Mouse (Mus musculus) heart, postnatal 25 days (tissue): ENCODE data around the gene Wdr35. TPM values are rescaled to one million over a fixed set of nuclear protein-coding genes. Genes with fewer than 3 reads are reported as not detected.
"Not testable (repeated sequence)": the region's sequence is repeated elsewhere in the genome, so short reads cannot be mapped to it uniquely, and the experiment has no call there.

Experiments
- DNase-seq: peaks from one replicate; pipeline ENCODE4 v3.0.0; 2022; ENCODE audit warnings: low spot score
- intact Hi-C: fragments of 180-260 bp; cut with DNase I; formaldehyde crosslinking; loops from one replicate; pipeline ENCODE4 v1.15.1; 2025
- total RNA-seq, 2 experiments: library from RNA; stranded (reverse); gene quantifications; 2 replicates each; pipeline ENCODE4 v1.2.3; 2021

The Wdr35 gene
- total RNA-seq, 2 experiments from 2014 or later, result 12.6 to 12.9 TPM

- peak; percentile 24 for DNase-seq
- intact Hi-C loops, result loop anchor here (1.0 to 10.0 kb wide), 4 partner anchors 113 to 361 kb away; no protein-coding TSS in a partner anchor
Observed at GRCm38 (mm10) chr12:9002038-9002648, 28.5 kb downstream of the Wdr35 start.

- intact Hi-C loops, result loop anchor here (10.0 kb wide), 1 partner anchor 312 kb away; no protein-coding TSS in a partner anchor
- DNase-seq, result no peak
Observed at GRCm38 (mm10) chr12:9007146-9007545, 33.5 kb downstream of the Wdr35 start.

- intact Hi-C loops, result loop anchor here (10.0 kb wide), 1 partner anchor 313 kb away; no protein-coding TSS in a partner anchor
- no peak for DNase-seq
Observed at GRCm38 (mm10) chr12:9007811-9008210, 34.1 kb downstream of the Wdr35 start.

GRCm38 (mm10) chr12:9010311-9010710, 36.6 kb downstream of the Wdr35 start:
- intact Hi-C loops, result no loop called here
- DNase-seq, result no peak

- intact Hi-C loops, result no loop called here
- DNase-seq, result no peak
Observed at GRCm38 (mm10) chr12:9016376-9016775, 42.7 kb downstream of the Wdr35 start.

GRCm38 (mm10) chr12:9020431-9020830, 46.7 kb downstream of the Wdr35 start:
- DNase-seq, result no peak
- intact Hi-C loops, result no loop called here

- intact Hi-C loops, result no loop called here
- DNase-seq, result no peak
Observed at GRCm38 (mm10) chr12:9020986-9021385, 47.3 kb downstream of the Wdr35 start.

GRCm38 (mm10) chr12:9023031-9023430, 49.3 kb downstream of the Wdr35 start:
- DNase-seq, result no peak
- intact Hi-C loops, result no loop called here

GRCm38 (mm10) chr12:9024071-9024470, 50.4 kb downstream of the Wdr35 start:
- intact Hi-C loops, result no loop called here
- no peak for DNase-seq

- no peak for DNase-seq
- intact Hi-C loops, result no loop called here
Observed at GRCm38 (mm10) chr12:9024736-9025135, 51.0 kb downstream of the Wdr35 start.

- DNase-seq, result no peak
- intact Hi-C loops, result no loop called here
Observed at GRCm38 (mm10) chr12:9026843-9027242, 53.2 kb downstream of the Wdr35 start.

GRCm38 (mm10) chr12:9028816-9029215, 55.1 kb downstream of the Wdr35 start:
- DNase-seq, intact Hi-C loops: not testable (repeated sequence)

- intact Hi-C loops, result no loop called here
Observed at GRCm38 (mm10) chr12:9029506-9029887, 55.8 kb downstream of the Wdr35 start.

GRCm38 (mm10) chr12:9029888-9030723, 56.4 kb downstream of the Wdr35 start, which contains the start of gene Ttc32:
Gene Ttc32 (plus strand): TSS chr12:9029997.
- intact Hi-C loops, result loop anchor here (10.0 kb wide), 1 partner anchor 1365 kb away; the partner anchor contains the start of gene Rdh14
- peak; percentile 92 for DNase-seq

More at GRCm38 (mm10) chr12:9029506-9029887, 55.8 kb downstream of the Wdr35 start:
- DNase-seq, result no peak

GRCm38 (mm10) chr12:9031166-9031565, 57.5 kb downstream of the Wdr35 start:
- intact Hi-C loops, result loop anchor here (10.0 kb wide), 1 partner anchor 1364 kb away; the partner anchor contains the start of gene Rdh14
- DNase-seq, result no peak

GRCm38 (mm10) chr12:9033140-9033539, 59.4 kb downstream of the Wdr35 start:
- intact Hi-C loops, result loop anchor here (10.0 kb wide), 1 partner anchor 1362 kb away; the partner anchor contains the start of gene Rdh14
- DNase-seq, result no peak

GRCm38 (mm10) chr12:9036409-9036808, 62.7 kb downstream of the Wdr35 start:
- intact Hi-C loops, result loop anchor here (10.0 kb wide), 1 partner anchor 1358 kb away; the partner anchor contains the start of gene Rdh14
- DNase-seq, result no peak

- no peak for DNase-seq
- intact Hi-C loops, result no loop called here
Observed at GRCm38 (mm10) chr12:9040177-9040576, 66.5 kb downstream of the Wdr35 start.

- intact Hi-C loops, result no loop called here
- no peak for DNase-seq
Observed at GRCm38 (mm10) chr12:9040686-9041085, 67.0 kb downstream of the Wdr35 start.

- no peak for DNase-seq
- intact Hi-C loops, result no loop called here
Observed at GRCm38 (mm10) chr12:9042316-9042715, 68.6 kb downstream of the Wdr35 start.

- no peak for DNase-seq
- intact Hi-C loops, result no loop called here
Observed at GRCm38 (mm10) chr12:9042759-9043158, 69.1 kb downstream of the Wdr35 start.
